Mouse (Mus musculus) adipose tissue, adult 10 weeks (tissue): Measurements from ENCODE around the gene Vmn2r55. TPM values are rescaled to one million over a fixed set of nuclear protein-coding genes. Genes with fewer than 3 reads are reported as not detected.

Experiments used
- polyA plus RNA-seq: library from polyadenylated mRNA; stranded (reverse); fragments of 350-450 nt; fragmentation: Illumina TruSeq; extraction: RNeasy Lipid Tissue Mini Kit (QIAGEN cat#74804); gene quantifications from one replicate; pipeline ENCODE4 v1.2.3, GENCODE M21; 2014; ENCODE audit warnings: low read depth, low replicate concordance

Gene Vmn2r55
- polyA plus RNA-seq, result not detected

GRCm38 (mm10) chr7:12684903-12685302, at the start of gene Vmn2r55:
Vmn2r55 (minus strand) TSS chr7:12685003.

GRCm38 (mm10) chr7:12640219-12640618, 44.6 kb downstream of the Vmn2r55 start, which contains the start of gene Vmn2r54:
Vmn2r54 (minus strand) TSS chr7:12640319.

GRCm38 (mm10) chr7:12608688-12609087, 76.1 kb downstream of the Vmn2r55 start, which contains the start of gene Vmn2r53:
Vmn2r53 (minus strand) TSS chr7:12608788.

Other genes starting within 250 kb of the Vmn2r55 start
- 7.8 TPM for gene Zfp606, start 206.7 kb downstream of the Vmn2r55 start, polyA plus RNA-seq
- gene 2900092C05Rik, start 172.5 kb downstream of the Vmn2r55 start, polyA plus RNA-seq, result 1.0 TPM
- not detected for gene Vmn2r53, start 76.2 kb downstream of the Vmn2r55 start, polyA plus RNA-seq
- gene Vmn2r54, start 44.7 kb downstream of the Vmn2r55 start, polyA plus RNA-seq, result not detected
- gene Vmn2r56, start 50.0 kb upstream of the Vmn2r55 start, polyA plus RNA-seq, result not detected
- gene Zscan18, start 118.6 kb upstream of the Vmn2r55 start, polyA plus RNA-seq, result 7.2 TPM
- gene Zfp329, start 133.9 kb upstream of the Vmn2r55 start, polyA plus RNA-seq, result 10.0 TPM
- 29.2 TPM for gene Zfp110, start 149.8 kb upstream of the Vmn2r55 start, polyA plus RNA-seq
- gene Zfp128, start 196.2 kb upstream of the Vmn2r55 start, polyA plus RNA-seq, result 3.2 TPM
- 9.7 TPM for gene Zscan22, start 212.8 kb upstream of the Vmn2r55 start, polyA plus RNA-seq
- gene Rps5, start 237.3 kb upstream of the Vmn2r55 start, polyA plus RNA-seq, result 1,193 TPM
- gene Rnf225, start 242.4 kb upstream of the Vmn2r55 start, polyA plus RNA-seq, result 2.3 TPM